Mouse (Mus musculus) liver, embryonic 11.5 days (tissue): ENCODE results near the gene Angptl7. TPM values are rescaled to one million over a fixed set of nuclear protein-coding genes. Genes with fewer than 3 reads are reported as not detected.

Source experiments
- ATAC-seq: fragments of 200-750 bp; cut with Nextera tagmentation; replicated peaks from 2 replicates; pipeline ENCODE4 v1.8.0; 2017; ENCODE audit warnings: moderate number of reproducible peaks, mild to moderate bottlenecking, moderate TSS enrichment, moderate library complexity; ENCODE audit not compliant: low FRiP score
- DNase-seq: peaks from one replicate; pipeline ENCODE4 v3.0.0-alpha.2; 2017; ENCODE audit warnings: low spot score
- H3K27ac ChIP-seq: fragments of 300-500 bp; sonication (generic); 2 replicates; pipeline ENCODE4 v1.5.1; 2014; ENCODE audit warnings: mild to moderate bottlenecking, low read depth, low read length, control low read depth
- H3K27me3 ChIP-seq: fragments of 300-500 bp; sonication (generic); replicated peaks from 2 replicates; pipeline ENCODE4 v1.6.1; 2014; ENCODE audit warnings: low read length, mixed read lengths; ENCODE audit not compliant: control insufficient read depth, insufficient read depth
- H3K36me3 ChIP-seq: fragments of 300-500 bp; sonication (generic); 2 replicates; pipeline ENCODE4 v1.6.1; 2014; ENCODE audit warnings: mild to moderate bottlenecking, low read length, moderate library complexity, mixed read lengths; ENCODE audit not compliant: control insufficient read depth, insufficient read depth
- H3K4me1 ChIP-seq: fragments of 300-500 bp; sonication (generic); replicated peaks from 2 replicates; pipeline ENCODE4 v1.6.1; 2014; ENCODE audit warnings: low read length, mixed read lengths; ENCODE audit not compliant: control insufficient read depth, insufficient read depth
- H3K4me2 ChIP-seq: fragments of 300-500 bp; sonication (generic); 2 replicates; pipeline ENCODE4 v1.6.1; 2014; ENCODE audit warnings: mild to moderate bottlenecking, control low read depth, moderate library complexity
- H3K4me3 ChIP-seq: fragments of 300-500 bp; sonication (generic); 2 replicates; pipeline ENCODE4 v1.5.1; 2014; ENCODE audit warnings: low read depth, low read length, control low read depth
- H3K9ac ChIP-seq: fragments of 300-500 bp; sonication (generic); 2 replicates; pipeline ENCODE4 v1.6.1; 2014; ENCODE audit warnings: low read depth, low read length, control low read depth
- H3K9me3 ChIP-seq: fragments of 300-500 bp; sonication (generic); 2 replicates; pipeline ENCODE4 v1.6.1; 2016; ENCODE audit warnings: low read length, inconsistent platforms, mixed read lengths; ENCODE audit not compliant: control insufficient read depth
- WGBS: fragments of 180-500 bp; shearing (Covaris S2); extraction: QIAGEN DNeasy Blood & Tissue Kit; methylation state at CpG from one replicate; pipeline ENCODE4 v1.1.7; 2014; 5-methylcytosine and 5-hydroxymethylcytosine counted together
- polyA plus RNA-seq: library from polyadenylated mRNA; unstranded; fragments of >200 nt; fragmentation: Nextera tagmentation; extraction: Ambion mirVana; gene quantifications from 2 replicates; pipeline ENCODE4 v1.2.1, GENCODE M21; 2014

Gene Angptl7
- polyA plus RNA-seq, 1 experiment from 2014 or later = 0.92 TPM

- WGBS = 79% methylated on average over 2 of the region's 2 CpGs
- Histone ChIP-seq H3K36me3 (peaks cover 41% of the 10 kb centered on the region), H3K9ac (no peak overlapping the region), H3K4me1 (no peaks in the 10 kb centered on the region), H3K9me3 (no peaks in the 10 kb centered on the region), H3K4me3 (no peak overlapping the region), H3K4me2 (no peak overlapping the region), H3K27ac (no peak overlapping the region), H3K27me3 (no peaks in the 10 kb centered on the region)
- ATAC-seq (no peak), DNase-seq (no peak)
Observed at GRCm38 (mm10) chr4:148487841-148488240, 12.4 kb downstream of the Angptl7 start.

- Histone ChIP-seq H3K27me3 (no peaks in the 10 kb centered on the region), H3K27ac (no peak overlapping the region), H3K4me1 (no peaks in the 10 kb centered on the region), H3K9me3 (no peaks in the 10 kb centered on the region), H3K4me3 (no peak overlapping the region), H3K4me2 (no peak overlapping the region), H3K9ac (no peak overlapping the region), H3K36me3 (peaks cover 38% of the 10 kb centered on the region)
- 95% methylated on average over 12 of the region's 12 CpGs for WGBS
- no peak for ATAC-seq
- no peak for DNase-seq
Observed at GRCm38 (mm10) chr4:148484511-148484910, 15.7 kb downstream of the Angptl7 start.

GRCm38 (mm10) chr4:148481557-148482168, 18.6 kb downstream of the Angptl7 start:
- WGBS = 92% methylated on average over 2 of the region's 2 CpGs
- Histone ChIP-seq H3K27ac (no peak overlapping the region), H3K4me1 (no peaks in the 10 kb centered on the region), H3K9ac (no peak overlapping the region), H3K4me3 (no peak overlapping the region), H3K4me2 (no peak overlapping the region), H3K9me3 (no peaks in the 10 kb centered on the region), H3K36me3 (peaks cover 32% of the 10 kb centered on the region), H3K27me3 (no peaks in the 10 kb centered on the region)
- ATAC-seq (no peak), DNase-seq (no peak)

GRCm38 (mm10) chr4:148480245-148480644, 20.0 kb downstream of the Angptl7 start:
- no peaks in the 10 kb centered on the region for H3K27me3 ChIP-seq
- ATAC-seq (no peak), DNase-seq (no peak)
- 96% methylated on average over 2 of the region's 2 CpGs for WGBS
- H3K9me3 ChIP-seq = no peaks in the 10 kb centered on the region
- H3K4me3 ChIP-seq = no peak overlapping the region
- no peak overlapping the region for H3K27ac ChIP-seq
- H3K4me2 ChIP-seq = no peak overlapping the region
- H3K4me1 ChIP-seq = no peaks in the 10 kb centered on the region
- H3K36me3 ChIP-seq = peaks cover 29% of the 10 kb centered on the region
- no peak overlapping the region for H3K9ac ChIP-seq

- no peak overlapping the region for H3K4me3 ChIP-seq
- H3K9ac ChIP-seq = no peak overlapping the region
- DNase-seq = no peak
- WGBS = 92% methylated on average over 5 of the region's 5 CpGs
- no peak overlapping the region for H3K4me2 ChIP-seq
- no peak overlapping the region for H3K27ac ChIP-seq
- peaks cover 50% of the 10 kb centered on the region for H3K36me3 ChIP-seq
- H3K9me3 ChIP-seq = no peaks in the 10 kb centered on the region
- H3K27me3 ChIP-seq = no peaks in the 10 kb centered on the region
- H3K4me1 ChIP-seq = no peaks in the 10 kb centered on the region
- no peak for ATAC-seq
Observed at GRCm38 (mm10) chr4:148473496-148473895, 26.8 kb downstream of the Angptl7 start.

GRCm38 (mm10) chr4:148472436-148473174, 27.7 kb downstream of the Angptl7 start:
- DNase-seq (no peak), ATAC-seq (no peak)
- WGBS = 89% methylated on average over 8 of the region's 8 CpGs
- H3K36me3 ChIP-seq = peaks cover 54% of the 10 kb centered on the region
- no peak overlapping the region for H3K4me3 ChIP-seq
- no peak overlapping the region for H3K27ac ChIP-seq
- H3K4me2 ChIP-seq = no peak overlapping the region
- no peaks in the 10 kb centered on the region for H3K9me3 ChIP-seq
- H3K27me3 ChIP-seq = no peaks in the 10 kb centered on the region
- no peak overlapping the region for H3K9ac ChIP-seq
- no peaks in the 10 kb centered on the region for H3K4me1 ChIP-seq

- Histone ChIP-seq H3K36me3 (peaks cover 51% of the 10 kb centered on the region), H3K27ac (no peak overlapping the region), H3K9me3 (no peaks in the 10 kb centered on the region), H3K4me1 (no peaks in the 10 kb centered on the region), H3K4me3 (no peak overlapping the region), H3K9ac (no peak overlapping the region), H3K27me3 (no peaks in the 10 kb centered on the region), H3K4me2 (no peak overlapping the region)
- no peak for DNase-seq
- no peak for ATAC-seq
- WGBS = 89% methylated on average over 10 of the region's 10 CpGs
Observed at GRCm38 (mm10) chr4:148471363-148471806, 28.9 kb downstream of the Angptl7 start.

- Histone ChIP-seq H3K9me3 (no peaks in the 10 kb centered on the region), H3K4me1 (no peaks in the 10 kb centered on the region), H3K27ac (no peak overlapping the region), H3K27me3 (no peaks in the 10 kb centered on the region), H3K36me3 (peaks cover 54% of the 10 kb centered on the region), H3K4me2 (no peak overlapping the region), H3K4me3 (no peak overlapping the region), H3K9ac (no peak overlapping the region)
- ATAC-seq (no peak), DNase-seq (no peak)
- WGBS = 92% methylated on average over 11 of the region's 11 CpGs
Observed at GRCm38 (mm10) chr4:148469487-148470252, 30.6 kb downstream of the Angptl7 start.
